Mouse (Mus musculus) erythroblast, adult 5-6 weeks (primary cell): Measurements from ENCODE around the gene Taok1. TPM values are rescaled to one million over a fixed set of nuclear protein-coding genes. Genes with fewer than 3 reads are reported as not detected.
"Not testable (repeated sequence)": the region's sequence is repeated elsewhere in the genome, so short reads cannot be mapped to it uniquely, and the experiment has no call there.

ENCODE experiments used
- ATAC-seq: replicated peaks from 2 replicates; pipeline ENCODE4 v1.8.0; 2016; ENCODE audit warnings: moderate number of reproducible peaks, mild to moderate bottlenecking, moderate TSS enrichment, inconsistent platforms; ENCODE audit not compliant: poor library complexity, low FRiP score, severe bottlenecking
- total RNA-seq, 2 experiments: library from RNA; stranded (forward) in 1 of 2; stranded (reverse) in 1 of 2; fragments of 150-400 nt in 1 of 2; fragments of 200-764, 138-1000 nt in 1 of 2; gene quantifications; 2 replicates each; pipeline versions ENCODE4 v1.2.3 to v1.2.4; 2015 to 2017; ENCODE audit warnings: low replicate concordance in 2 of 2

Gene Taok1
- total RNA-seq, 2 experiments from 2014 or later = 9.8 to 25.3 TPM

- ATAC-seq = no peak
These were observed 16.2 kb downstream of the Taok1 start for GRCm38 (mm10) chr11:77591388-77591787.

DNA sequence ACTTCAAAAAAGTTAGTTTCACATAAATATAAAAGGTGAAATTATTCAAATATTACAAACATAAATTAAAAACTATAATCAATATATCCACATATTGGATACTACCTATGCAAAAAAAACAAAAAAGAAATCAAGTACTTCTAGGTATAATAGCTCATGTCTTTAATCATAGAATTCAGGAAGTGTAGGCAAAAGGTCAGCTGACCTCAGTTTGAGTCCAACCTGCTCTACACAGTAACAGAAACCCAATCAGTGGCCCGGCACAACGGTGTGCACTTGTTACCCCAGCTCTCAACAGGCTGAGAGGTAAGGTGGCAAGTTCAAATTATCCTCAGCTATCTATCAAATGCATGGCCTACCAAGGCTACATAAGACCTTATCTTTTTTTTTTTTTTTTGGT lies 16.8 kb downstream of the Taok1 start:
- no peak for ATAC-seq

DNA sequence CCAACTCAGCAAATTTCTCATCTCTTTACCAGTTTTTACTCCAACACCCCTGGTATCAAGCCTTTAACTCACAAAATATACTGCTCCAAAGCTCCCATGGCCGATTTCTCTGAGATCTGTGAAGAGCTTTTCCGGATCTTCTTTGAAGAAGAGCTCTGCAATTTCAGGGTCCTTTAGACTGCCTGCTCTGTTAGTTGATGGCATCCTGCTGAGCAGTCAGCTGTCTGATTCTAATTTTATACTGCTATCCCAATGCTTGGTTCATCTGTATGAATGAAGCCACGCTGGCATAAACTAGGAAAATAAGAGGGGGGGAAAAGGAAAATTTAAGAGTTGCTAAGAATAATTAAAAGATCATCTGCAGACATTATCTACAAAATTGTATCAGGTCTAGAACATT lies 22.4 kb downstream of the Taok1 start:
- ATAC-seq = no peak

GRCm38 (mm10) chr11:77545261-77545660 lies 62.4 kb downstream of the Taok1 start:
- ATAC-seq = no peak

DNA sequence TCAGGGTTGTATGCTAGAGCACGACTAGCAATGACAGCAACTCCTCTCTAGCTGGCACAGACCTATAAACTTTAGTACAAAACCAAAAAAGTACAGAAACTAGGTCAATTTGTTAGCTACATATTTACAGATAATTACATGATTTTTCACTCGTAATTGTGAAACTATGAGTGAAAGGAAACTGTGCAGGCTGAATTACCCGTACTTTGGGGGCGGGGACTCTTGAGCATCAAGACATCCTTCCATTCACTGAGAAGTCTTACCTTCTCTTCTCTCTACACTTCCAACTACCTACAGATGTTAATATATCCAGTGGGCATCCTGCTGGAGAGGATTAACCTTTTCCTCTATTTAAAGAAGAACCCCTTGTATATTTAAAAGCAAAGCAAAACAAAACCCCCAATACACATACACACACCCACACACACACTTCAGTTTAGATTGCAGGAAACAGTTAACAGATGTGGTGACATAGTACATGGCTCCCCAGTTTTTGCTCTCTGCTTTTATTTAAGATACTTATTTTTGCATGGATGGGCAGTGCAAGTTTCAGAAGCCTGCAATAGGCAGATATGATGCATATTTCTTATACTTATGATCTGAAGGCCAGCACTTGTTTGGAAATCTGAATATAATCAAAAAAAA lies 75.3 kb downstream of the Taok1 start:
- no peak for ATAC-seq

- ATAC-seq = no peak
These were observed 76.8 kb downstream of the Taok1 start for GRCm38 (mm10) chr11:77530862-77531261.

GRCm38 (mm10) chr11:77529644-77530043 lies 78.0 kb downstream of the Taok1 start:
- ATAC-seq = no peak

DNA sequence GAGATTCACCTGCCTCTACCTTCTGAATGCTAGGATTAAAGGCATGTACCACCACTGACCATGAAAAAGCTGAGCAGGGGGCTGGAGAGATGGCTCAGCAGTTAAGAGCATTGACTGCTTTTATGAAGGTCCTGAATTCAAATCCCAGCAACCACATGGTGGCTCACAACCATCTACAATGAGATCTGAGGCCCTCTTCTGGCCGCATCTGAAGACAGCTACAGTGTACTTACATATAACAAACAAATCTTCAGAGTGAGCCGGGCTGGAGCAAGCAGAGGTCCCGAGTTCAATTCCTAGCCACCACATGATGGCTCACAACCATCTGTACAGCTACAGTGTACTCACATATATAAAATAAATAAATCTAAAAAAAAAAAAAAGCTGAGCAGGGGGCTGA lies 79.2 kb downstream of the Taok1 start:
- not testable (repeated sequence) for ATAC-seq

DNA sequence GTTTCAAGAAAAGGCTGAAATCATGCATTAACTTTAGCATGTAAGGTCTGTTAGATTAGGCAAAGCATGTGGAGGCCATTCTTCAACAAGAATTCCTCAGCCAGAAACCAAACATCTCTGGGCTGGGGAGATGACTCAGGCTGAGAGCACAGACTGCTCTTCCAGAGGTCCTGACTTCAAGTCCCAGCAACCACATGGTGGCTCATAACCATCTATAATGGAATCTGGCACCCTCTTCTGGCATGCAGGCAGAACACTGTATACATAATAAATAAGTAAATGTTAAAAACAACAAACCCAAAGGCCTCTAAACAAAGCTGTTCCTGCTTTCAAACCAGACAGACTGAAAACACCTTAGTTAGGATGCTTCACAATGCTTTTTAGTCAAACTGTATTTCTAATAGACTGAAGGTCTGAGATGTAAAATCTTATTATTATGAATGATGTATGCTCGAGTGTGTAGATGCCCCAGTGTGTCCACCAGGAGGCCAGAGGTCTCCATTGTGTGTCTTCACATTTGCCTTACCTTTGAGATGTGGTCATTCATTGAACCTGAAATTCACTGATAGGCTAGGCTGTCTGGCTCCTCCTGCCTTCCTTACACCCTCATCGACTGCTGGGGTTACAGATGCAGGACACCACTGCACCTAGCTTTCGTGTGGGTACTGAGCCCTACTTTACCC lies 81.7 kb downstream of the Taok1 start:
- no peak for ATAC-seq

GRCm38 (mm10) chr11:77520601-77521529 lies 86.8 kb downstream of the Taok1 start:
- no peak for ATAC-seq

DNA sequence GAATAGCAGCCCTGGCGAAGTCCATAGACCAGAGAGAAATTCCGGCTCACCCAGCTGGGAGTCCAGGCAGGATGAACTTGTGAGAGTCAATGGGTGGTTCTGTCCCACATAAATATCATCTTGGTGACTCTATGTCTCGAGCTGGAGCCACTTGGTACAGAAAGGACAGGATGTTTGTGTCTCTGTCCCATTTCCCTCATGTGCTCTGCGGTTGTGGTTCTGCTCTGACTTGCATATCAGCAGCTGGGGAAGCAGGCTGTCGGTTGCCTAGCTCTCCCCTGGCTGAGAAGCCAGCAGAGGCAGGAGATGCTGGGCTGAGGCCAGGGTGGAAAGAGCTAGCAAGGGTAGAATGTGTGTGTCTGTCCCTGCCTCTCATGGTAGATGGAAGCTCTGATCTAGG lies 88.6 kb downstream of the Taok1 start, which contains the start of gene Gm10392:
Gene Gm10392 (minus strand): TSS at position 156 of the 400 bp plus-strand sequence.
- no peak for ATAC-seq

DNA sequence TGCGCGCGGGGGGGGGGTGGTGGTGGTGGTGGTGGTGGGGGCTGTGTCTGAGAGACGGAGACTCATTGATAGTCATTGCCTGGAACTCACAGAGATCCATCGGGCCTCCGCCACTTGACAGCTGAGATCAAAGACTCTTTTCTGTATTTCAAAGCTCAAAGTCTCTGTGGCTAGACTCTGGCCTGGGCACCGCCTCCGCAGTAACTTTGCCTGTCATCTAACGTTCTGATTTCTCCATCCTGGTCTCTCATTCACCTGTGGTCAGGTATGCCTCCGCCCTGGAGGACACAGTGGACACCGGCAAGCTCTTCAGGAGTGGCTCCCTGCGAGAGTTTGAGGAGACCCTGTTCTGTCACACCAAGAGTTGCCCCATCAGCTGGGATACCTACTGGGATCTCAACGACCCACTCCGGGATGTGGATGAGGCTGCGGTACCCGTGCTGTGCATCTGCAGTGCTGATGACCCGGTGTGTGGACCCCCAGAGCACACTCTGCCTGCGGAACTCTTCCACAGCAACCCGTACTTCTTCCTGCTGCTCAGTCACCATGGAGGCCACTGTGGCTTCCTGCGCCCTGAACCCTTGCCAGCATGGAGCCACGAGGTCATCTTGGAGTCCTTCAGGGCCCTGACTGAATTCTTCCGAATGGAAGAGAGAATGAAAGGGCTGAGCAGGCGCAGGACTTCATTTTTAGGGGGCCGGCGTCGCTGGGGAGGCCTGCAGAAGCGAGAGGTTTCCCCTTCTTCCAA lies 89.4 kb downstream of the Taok1 start:
- ATAC-seq = no peak

DNA sequence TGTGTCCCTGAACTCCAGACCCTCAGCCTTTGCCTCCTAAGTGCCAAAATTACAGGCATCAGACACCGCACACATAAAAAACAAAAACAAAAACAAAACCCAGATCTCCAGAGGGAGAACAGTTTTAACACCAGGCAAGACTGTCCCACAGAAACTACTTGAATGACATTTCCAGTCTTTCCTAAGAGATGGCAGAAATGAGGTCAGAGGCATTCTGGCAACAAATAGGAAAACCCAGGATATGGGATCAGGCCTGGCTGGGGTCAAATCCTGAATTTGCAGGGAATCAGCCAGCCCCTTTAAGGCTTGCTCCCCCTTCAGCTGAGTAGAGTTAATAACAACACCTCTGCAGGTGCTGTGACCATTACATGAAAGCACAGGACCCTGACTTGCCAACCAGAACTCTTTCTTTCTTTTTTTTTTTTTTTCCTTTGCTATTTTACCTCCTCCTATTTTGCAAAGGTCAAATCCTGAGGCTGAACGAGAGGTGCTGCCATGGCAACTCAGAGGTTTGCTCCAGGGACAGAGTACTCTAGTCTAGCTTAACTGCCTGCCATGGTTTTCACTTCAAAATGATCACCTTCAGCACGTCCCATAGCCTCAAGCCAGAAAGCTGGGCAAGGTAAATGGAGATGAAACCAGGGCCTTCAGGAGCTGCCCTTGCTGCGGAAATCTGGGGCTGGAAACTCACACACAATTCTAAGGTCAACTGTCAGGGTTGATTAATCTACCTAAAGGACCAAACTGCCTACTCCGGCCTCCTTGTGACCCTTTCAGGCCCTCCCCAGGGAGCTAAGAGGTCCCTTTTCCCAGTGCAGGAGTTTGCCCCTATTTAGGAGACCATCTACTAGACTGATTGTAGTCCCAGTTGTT lies 90.8 kb downstream of the Taok1 start:
- no peak for ATAC-seq

GRCm38 (mm10) chr11:77515637-77516552 lies 91.7 kb downstream of the Taok1 start, which contains the start of gene Trp53i13:
Gene Trp53i13 (minus strand): TSS chr11:77515980.
- ATAC-seq = no peak

- ATAC-seq = peak; percentile 2; the same call in 1 of the 2 replicates
These were observed 92.6 kb downstream of the Taok1 start, which contains the start of gene Abhd15 for GRCm38 (mm10) chr11:77514832-77515636. Gene Abhd15 (plus strand): TSS chr11:77515121.

GRCm38 (mm10) chr11:77514281-77514831 lies 93.3 kb downstream of the Taok1 start:
- peak; percentile 80 for ATAC-seq

DNA sequence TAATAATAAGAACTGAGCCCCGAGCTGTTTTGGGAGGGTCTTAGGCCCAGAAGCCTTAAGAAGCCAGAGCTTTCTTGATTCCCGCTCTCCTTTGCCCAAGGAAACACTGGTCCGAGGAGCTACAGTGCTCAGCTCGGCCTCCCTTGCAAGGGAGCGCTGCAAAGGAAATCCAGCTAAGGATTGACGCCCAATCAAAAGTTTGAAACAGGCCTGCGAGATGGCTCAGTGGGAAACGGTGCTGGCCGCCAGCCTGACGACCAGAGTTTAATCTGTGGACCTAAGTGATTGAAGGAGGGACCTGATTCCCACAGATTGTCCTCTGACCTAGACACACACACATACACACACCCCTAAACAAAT lies 93.8 kb downstream of the Taok1 start:
- ATAC-seq = no peak
